Mouse (Mus musculus) cortical plate, adult 2 months (tissue): Measurements from ENCODE around the gene Hist1h2bf.

Source experiments
- CTCF ChIP-seq: fragments of 200-500 bp; IDR thresholded peaks from 2 replicates; pipeline ENCODE4 v1.5.1; 2011; ENCODE audit warnings: mild to moderate bottlenecking, control low read depth, low read length; ENCODE audit not compliant: insufficient read depth; ENCODE audit errors: extremely low read depth
- POLR2A ChIP-seq: fragments of 200-500 bp; IDR thresholded peaks from 2 replicates; pipeline ENCODE4 v1.6.1; 2011; ENCODE audit warnings: mild to moderate bottlenecking, low read length, control low read depth; ENCODE audit not compliant: insufficient read depth; ENCODE audit errors: extremely low read depth

- TF ChIP-seq POLR2A (no peak), CTCF (no peak)
Measured at GRCm38 (mm10) chr13:23556906-23557305, 17.1 kb downstream of the Hist1h2bf start.
